Mouse (Mus musculus) left cerebral cortex, adult 8-10 months (tissue): ENCODE results near the gene Mrps18c. TPM values are rescaled to one million over a fixed set of nuclear protein-coding genes. Genes with fewer than 3 reads are reported as not detected.

Experiments used
- DNase-seq, 2 experiments: peaks; one replicate each; pipeline ENCODE4 v3.0.0; 2022; ENCODE audit warnings: low spot score in 2 of 2
- total RNA-seq, 4 experiments: library from RNA; stranded (reverse); gene quantifications; 2 replicates each; pipeline ENCODE4 v1.2.4; 2022

Gene Mrps18c
- total RNA-seq: 10 to 100 TPM; 58.1 to 72.4 (median 64.7) TPM

DNA sequence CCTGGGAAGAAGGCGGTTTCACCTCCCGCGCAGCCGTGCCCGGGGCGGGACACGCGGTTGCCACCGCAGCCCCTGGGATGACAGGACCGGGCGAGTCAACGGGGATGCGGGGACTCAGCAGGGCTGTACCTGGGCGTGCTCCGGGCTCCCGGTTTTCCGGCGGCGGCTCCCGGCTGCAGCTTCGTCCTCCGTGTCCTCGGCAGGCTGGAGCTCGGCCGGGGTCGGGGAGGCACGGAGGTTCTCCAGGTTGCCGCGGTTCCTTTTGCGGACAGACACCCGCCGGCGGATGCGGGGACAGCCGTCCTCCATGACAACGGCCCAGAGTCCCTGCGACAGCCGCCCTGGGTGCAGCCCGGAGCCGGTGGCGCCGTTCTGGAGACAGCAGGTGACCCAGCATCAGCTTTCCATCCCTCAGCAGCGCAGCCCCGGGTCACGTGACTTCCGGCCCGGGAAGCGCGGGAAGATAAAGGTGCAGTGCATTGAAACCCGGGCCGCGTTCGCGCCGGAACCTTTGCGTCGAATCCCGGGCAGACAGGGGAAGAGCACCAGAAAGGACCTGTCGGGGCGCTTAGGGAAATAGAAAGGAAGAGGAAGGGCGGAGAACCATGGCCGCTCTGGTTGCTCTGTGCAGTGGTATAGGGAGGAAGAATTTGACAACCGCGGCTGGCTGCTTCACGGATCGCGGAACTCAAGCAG, at the start of gene Mrps18c, which contains the start of gene Helq:
Mrps18c (plus strand) TSS at position 463 of the 696 bp plus-strand sequence.
Helq (minus strand) TSS at position 434 of the 696 bp plus-strand sequence.
- DNase-seq: peak; percentile 84 to 90

DNA sequence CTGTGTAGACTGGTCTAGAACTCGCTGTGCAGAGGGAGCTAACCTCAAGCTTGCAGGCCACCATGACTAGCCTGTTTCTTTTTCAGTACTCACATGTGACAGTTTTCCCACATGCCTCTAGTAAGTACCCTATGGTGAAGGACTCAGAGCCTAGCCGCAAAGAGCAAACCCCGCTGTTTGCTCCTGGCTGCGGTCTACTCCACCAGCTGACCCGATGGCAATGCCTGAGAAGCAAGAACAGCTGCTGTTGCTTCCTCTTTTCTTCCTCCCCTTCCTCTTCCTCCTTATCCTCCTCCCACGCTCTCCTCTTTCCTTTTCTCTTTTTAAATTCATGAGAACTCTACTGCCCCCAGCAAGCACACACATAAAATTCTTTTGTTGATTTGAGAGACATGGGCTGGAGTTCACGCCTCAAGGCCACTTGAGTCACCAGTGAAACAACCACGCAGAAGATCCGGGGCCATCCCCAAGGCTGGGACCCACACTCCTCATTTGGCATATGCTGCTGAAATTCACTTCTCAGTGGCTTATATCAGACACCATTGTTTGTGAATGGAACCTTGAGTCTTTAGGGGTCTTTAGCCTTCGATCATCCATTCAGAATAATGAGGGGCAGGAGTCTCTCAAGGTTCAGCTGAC, 47.7 kb upstream of the Mrps18c start:
- DNase-seq: no peak

GRCm38 (mm10) chr5:100751655-100752054, 46.8 kb upstream of the Mrps18c start:
- no peak for DNase-seq

GRCm38 (mm10) chr5:100753407-100753806, 45.0 kb upstream of the Mrps18c start:
- no peak for DNase-seq

GRCm38 (mm10) chr5:100758121-100758520, 40.3 kb upstream of the Mrps18c start:
- no peak for DNase-seq

- DNase-seq: no peak
These were observed 38.3 kb upstream of the Mrps18c start for GRCm38 (mm10) chr5:100760049-100760663.

GRCm38 (mm10) chr5:100761736-100762135, 36.7 kb upstream of the Mrps18c start:
- no peak for DNase-seq

DNA sequence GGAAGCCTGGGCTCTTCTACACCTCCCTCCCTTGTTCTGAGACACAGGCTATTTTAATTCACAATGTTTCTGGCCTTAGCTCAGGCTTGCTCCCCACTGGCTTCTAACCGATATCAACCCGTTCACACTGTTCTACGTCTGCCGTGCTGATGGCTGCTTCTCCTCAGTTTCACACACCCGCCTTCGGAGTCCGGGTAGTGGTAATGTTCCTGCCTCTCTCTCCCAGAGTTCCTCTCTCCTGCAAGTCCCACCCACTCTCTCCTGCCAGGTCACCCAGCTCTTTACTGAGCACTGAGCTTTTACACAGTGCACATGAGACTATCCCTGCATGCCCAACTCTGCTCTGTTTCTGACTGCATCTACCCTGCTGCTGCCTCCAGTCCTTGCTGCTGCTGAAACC, 32.4 kb upstream of the Mrps18c start:
- DNase-seq: no peak

DNA sequence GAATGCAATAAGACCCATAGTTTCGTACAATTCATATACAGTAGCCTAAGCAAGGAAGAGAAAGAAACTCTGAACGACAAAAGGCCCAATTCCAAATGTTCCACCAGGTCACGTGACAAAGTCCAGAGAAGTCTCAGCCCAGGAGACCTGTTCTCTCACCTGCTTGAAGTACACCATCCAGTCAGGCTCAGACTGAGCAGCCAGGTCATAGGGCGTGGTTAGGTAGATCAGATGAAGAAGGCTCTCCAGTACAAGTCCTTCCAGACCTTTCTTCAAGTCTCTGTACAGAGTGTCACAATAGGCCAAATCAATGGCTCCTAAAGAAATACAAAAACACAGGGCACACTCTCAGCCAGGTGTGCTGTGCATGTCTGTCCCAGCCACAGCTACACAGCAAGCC, 26.9 kb upstream of the Mrps18c start:
- no peak for DNase-seq

GRCm38 (mm10) chr5:100775778-100776404, 22.5 kb upstream of the Mrps18c start:
- no peak for DNase-seq

GRCm38 (mm10) chr5:100776900-100777299, 21.5 kb upstream of the Mrps18c start:
- DNase-seq: no peak

GRCm38 (mm10) chr5:100779002-100779401, 19.4 kb upstream of the Mrps18c start:
- no peak for DNase-seq

DNA sequence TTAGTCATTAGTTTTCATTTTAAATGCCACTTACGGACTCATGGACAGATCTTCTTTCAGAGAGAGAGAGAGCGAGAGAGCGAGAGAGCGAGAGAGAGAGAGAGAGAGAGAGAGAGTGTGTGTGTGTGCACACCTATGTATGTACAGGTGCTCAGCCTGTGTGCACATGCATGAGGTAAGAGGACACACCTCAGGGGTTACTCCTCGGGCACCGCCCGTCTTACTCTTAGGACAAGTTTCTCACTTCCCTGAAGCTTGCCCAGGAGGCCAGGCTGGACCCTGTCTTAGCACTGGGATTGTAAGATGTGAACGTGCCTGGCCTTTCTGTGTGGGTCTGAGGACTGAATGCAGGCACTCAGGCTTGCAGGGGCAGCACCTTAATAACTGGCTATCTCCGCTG, 10.9 kb upstream of the Mrps18c start:
- DNase-seq: no peak

- no peak for DNase-seq
These were observed 6.2 kb upstream of the Mrps18c start for GRCm38 (mm10) chr5:100792261-100792660.

DNA sequence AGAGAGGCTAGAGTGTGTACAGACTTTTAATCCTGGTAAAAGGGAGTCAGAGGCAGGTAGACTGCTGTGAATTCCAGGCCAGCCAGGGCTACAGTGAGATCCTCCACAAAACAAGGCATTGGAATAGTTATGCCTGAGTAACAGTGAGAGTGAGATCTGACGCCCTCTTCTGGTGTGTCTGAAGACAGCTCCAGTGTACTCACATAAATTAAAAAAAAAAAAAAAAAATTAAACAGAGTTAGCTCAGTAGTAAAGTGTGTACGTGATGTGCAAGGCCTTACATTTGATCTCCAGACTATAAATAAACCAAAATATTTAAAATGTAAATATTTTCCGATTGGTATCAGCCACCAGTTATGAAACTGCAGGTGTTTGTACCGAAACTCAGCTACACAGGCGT, 4.3 kb upstream of the Mrps18c start:
- no peak for DNase-seq

DNA sequence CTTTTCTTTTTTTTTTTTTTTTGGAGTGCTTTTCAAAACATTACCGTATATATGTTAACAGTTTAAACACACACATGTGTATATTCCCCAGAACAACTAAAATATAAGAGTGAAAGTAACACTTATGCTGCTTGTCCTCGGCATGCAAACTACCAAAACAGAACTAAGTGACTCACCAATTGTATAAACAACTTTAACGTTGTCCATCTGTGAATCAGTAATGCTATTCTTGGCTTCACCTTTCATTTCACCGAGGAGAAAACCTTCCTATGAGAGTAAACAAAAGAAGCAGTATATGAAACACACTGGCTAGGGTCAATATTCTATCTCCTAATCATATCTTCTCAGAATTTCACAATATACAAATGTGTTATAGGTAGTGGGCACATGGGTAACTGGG, 19.9 kb downstream of the Mrps18c start:
- no peak for DNase-seq

- DNase-seq: no peak
These were observed 21.4 kb downstream of the Mrps18c start for GRCm38 (mm10) chr5:100819568-100820480.

DNA sequence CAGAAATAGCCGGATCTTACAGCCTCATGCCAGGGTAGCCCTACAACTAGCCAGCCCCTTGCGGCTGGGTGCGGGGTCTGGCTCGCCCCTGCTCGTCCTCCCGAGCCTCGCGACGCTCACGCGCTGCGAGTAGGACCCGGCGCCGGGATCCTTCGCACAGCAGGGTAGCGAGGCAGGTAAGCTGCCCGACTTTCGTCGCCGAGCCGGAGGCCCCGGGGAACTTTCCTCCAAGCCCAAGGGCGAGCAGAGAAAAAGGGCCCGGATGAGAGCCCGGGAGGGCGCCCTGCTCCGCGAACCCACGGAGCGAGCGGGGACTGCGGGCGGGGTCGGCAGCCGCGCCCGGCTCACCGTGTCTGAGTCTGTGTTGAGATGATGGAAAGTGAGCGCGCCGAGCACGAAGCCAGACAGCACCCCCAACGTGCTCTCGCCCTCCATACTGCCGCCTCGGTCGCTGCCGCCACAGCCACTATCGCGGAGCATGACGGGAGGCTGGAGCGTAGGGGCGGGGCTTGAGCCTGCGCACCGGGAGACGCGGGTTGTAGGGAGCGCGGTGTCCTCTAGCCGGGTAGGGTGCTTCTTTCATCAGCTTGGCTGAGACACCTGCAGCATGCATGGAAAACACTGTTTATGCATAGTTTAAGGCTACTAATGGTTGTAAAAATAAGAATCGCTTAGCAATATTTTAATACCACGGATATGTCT, 22.2 kb downstream of the Mrps18c start, which contains the start of gene Abraxas1:
Abraxas1 (minus strand) TSS at position 483 of the 702 bp plus-strand sequence.
- peak; percentile 66 to 74 for DNase-seq

GRCm38 (mm10) chr5:100821375-100821774, 22.9 kb downstream of the Mrps18c start:
- DNase-seq: no peak

DNA sequence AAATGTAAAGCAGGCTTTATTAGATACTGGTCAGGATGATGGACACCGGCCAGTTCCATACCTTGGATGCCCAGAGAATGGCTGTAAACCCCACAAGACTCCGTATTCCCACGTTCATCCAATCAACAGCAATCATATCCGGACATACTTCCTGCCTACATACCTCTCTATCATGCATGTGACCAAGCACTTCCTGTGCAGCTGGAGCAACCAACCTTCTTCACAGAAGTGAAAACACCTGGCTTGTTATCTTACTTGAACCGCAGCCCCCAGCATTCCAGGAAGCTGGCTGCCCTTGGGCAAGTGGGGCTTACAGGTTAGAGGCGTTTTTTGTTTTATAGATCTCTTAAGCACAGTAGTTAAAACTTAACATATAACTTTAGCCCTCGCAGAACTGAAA, 24.4 kb downstream of the Mrps18c start:
- DNase-seq: no peak
